Mouse (Mus musculus): ENCODE data around the gene Prkar2a. TPM values are rescaled to one million over a fixed set of nuclear protein-coding genes. Genes with fewer than 3 reads are reported as not detected.

The Prkar2a gene
- polyA plus RNA-seq, 1 experiment from 2014 or later, result 51.9 TPM

GRCm38 (mm10) chr9:108759121-108759520 lies 70.0 kb downstream of the Prkar2a start:
- 97% methylated on average over 20 of the region's 20 CpGs for WGBS
- H3K4me3 ChIP-seq (replicated peaks), result no peak overlapping the region
- no peaks in the 10 kb centered on the region for H3K27me3 ChIP-seq (replicated peaks)

GRCm38 (mm10) chr9:108759805-108760204 lies 70.7 kb downstream of the Prkar2a start:
- ATAC-seq, result no peak
- no peaks in the 10 kb centered on the region for H3K9me3 ChIP-seq
- no peak overlapping the region for H3K4me3 ChIP-seq (replicated peaks)
- H3K27ac ChIP-seq, result no peak overlapping the region
- no peak overlapping the region for H3K4me2 ChIP-seq (replicated peaks)
- no peak overlapping the region for H3K9ac ChIP-seq
- H3K36me3 ChIP-seq, result no peaks in the 10 kb centered on the region
- 57% methylated on average over 2 of the region's 2 CpGs for WGBS
- H3K4me1 ChIP-seq (replicated peaks), result no peaks in the 10 kb centered on the region
- no peaks in the 10 kb centered on the region for H3K27me3 ChIP-seq (replicated peaks)

More at GRCm38 (mm10) chr9:108759121-108759520, 70.0 kb downstream of the Prkar2a start:
- H3K4me2 ChIP-seq (replicated peaks), result no peak overlapping the region
- H3K36me3 ChIP-seq, result no peaks in the 10 kb centered on the region
- no peak overlapping the region for H3K27ac ChIP-seq
- H3K9ac ChIP-seq, result no peak overlapping the region
- H3K9me3 ChIP-seq, result no peaks in the 10 kb centered on the region
- H3K4me1 ChIP-seq (replicated peaks), result no peaks in the 10 kb centered on the region
- no peak for ATAC-seq

- Histone ChIP-seq H3K9me3 (no peaks in the 10 kb centered on the region), H3K4me2 (replicated peaks) (no peak overlapping the region), H3K4me1 (replicated peaks) (no peaks in the 10 kb centered on the region), H3K4me3 (replicated peaks) (no peak overlapping the region), H3K9ac (no peak overlapping the region), H3K36me3 (no peaks in the 10 kb centered on the region), H3K27ac (no peak overlapping the region), H3K27me3 (replicated peaks) (no peaks in the 10 kb centered on the region)
- no peak for ATAC-seq
These were observed 72.4 kb downstream of the Prkar2a start for GRCm38 (mm10) chr9:108761561-108761960.

GRCm38 (mm10) chr9:108764971-108765370 lies 75.9 kb downstream of the Prkar2a start:
- H3K27ac ChIP-seq, result no peak overlapping the region
- no peak overlapping the region for H3K9ac ChIP-seq
- no peak overlapping the region for H3K4me3 ChIP-seq (replicated peaks)
- H3K36me3 ChIP-seq, result no peaks in the 10 kb centered on the region
- H3K4me1 ChIP-seq (replicated peaks), result no peaks in the 10 kb centered on the region
- no peak for ATAC-seq
- no peaks in the 10 kb centered on the region for H3K9me3 ChIP-seq
- no peaks in the 10 kb centered on the region for H3K27me3 ChIP-seq (replicated peaks)
- WGBS, result 67% methylated on average over 10 of the region's 10 CpGs
- H3K4me2 ChIP-seq (replicated peaks), result no peak overlapping the region

- no peak overlapping the region for H3K4me3 ChIP-seq (replicated peaks)
- H3K27ac ChIP-seq, result no peak overlapping the region
- no peaks in the 10 kb centered on the region for H3K9me3 ChIP-seq
- no peaks in the 10 kb centered on the region for H3K27me3 ChIP-seq (replicated peaks)
- H3K4me1 ChIP-seq (replicated peaks), result 0 out of 2 replicates have a peak, but pooled peaks cover 3% of the 10 kb centered on the region
- no peak for ATAC-seq
- H3K9ac ChIP-seq, result no peak overlapping the region
- 72% methylated on average over 4 of the region's 4 CpGs for WGBS
- H3K36me3 ChIP-seq, result no peaks in the 10 kb centered on the region
- H3K4me2 ChIP-seq (replicated peaks), result no peak overlapping the region
These were observed 87.5 kb downstream of the Prkar2a start for GRCm38 (mm10) chr9:108776614-108777013.

GRCm38 (mm10) chr9:108777276-108777675 lies 88.2 kb downstream of the Prkar2a start:
- 0 out of 2 replicates have a peak, but pooled peaks cover 3% of the 10 kb centered on the region for H3K4me1 ChIP-seq (replicated peaks)
- no peaks in the 10 kb centered on the region for H3K9me3 ChIP-seq
- no peak overlapping the region for H3K4me3 ChIP-seq (replicated peaks)
- H3K4me2 ChIP-seq (replicated peaks), result no peak overlapping the region
- H3K27ac ChIP-seq, result no peak overlapping the region
- H3K36me3 ChIP-seq, result no peaks in the 10 kb centered on the region
- H3K9ac ChIP-seq, result no peak overlapping the region
- no peak for ATAC-seq
- H3K27me3 ChIP-seq (replicated peaks), result no peaks in the 10 kb centered on the region
- WGBS, result 81% methylated on average over 4 of the region's 4 CpGs

GRCm38 (mm10) chr9:108780959-108781358 lies 91.8 kb downstream of the Prkar2a start:
- Histone ChIP-seq H3K27ac (no peak overlapping the region), H3K27me3 (replicated peaks) (no peaks in the 10 kb centered on the region), H3K4me1 (replicated peaks) (peaks cover 11% of the 10 kb centered on the region), H3K36me3 (no peaks in the 10 kb centered on the region), H3K4me3 (replicated peaks) (no peak overlapping the region), H3K9me3 (no peaks in the 10 kb centered on the region), H3K9ac (no peak overlapping the region), H3K4me2 (replicated peaks) (no peak overlapping the region)
- ATAC-seq, result no peak
- WGBS, result 52% methylated on average over 5 of the region's 5 CpGs

GRCm38 (mm10) chr9:108781891-108782290 lies 92.8 kb downstream of the Prkar2a start:
- Histone ChIP-seq H3K27me3 (replicated peaks) (no peaks in the 10 kb centered on the region), H3K4me2 (replicated peaks) (no peak overlapping the region), H3K27ac (0 out of 2 replicates have a peak overlapping the region, but pooled peaks have one; percentile 24), H3K4me1 (replicated peaks) (peaks cover 18% of the 10 kb centered on the region), H3K36me3 (no peaks in the 10 kb centered on the region), H3K9me3 (no peaks in the 10 kb centered on the region), H3K4me3 (replicated peaks) (no peak overlapping the region), H3K9ac (no peak overlapping the region)
- WGBS, result 62% methylated on average over 4 of the region's 4 CpGs
- ATAC-seq, result peak; percentile 46

GRCm38 (mm10) chr9:108782836-108783547 lies 93.9 kb downstream of the Prkar2a start:
- no peak for ATAC-seq
- Histone ChIP-seq H3K9ac (peak overlapping the region; percentile 89; the same call in 1 of the 2 replicates), H3K27me3 (replicated peaks) (no peaks in the 10 kb centered on the region), H3K9me3 (no peaks in the 10 kb centered on the region), H3K27ac (no peak overlapping the region), H3K4me3 (replicated peaks) (peak overlapping the region; percentile 84), H3K4me2 (replicated peaks) (peak overlapping the region; percentile 66), H3K36me3 (no peaks in the 10 kb centered on the region), H3K4me1 (replicated peaks) (peaks cover 23% of the 10 kb centered on the region)
- WGBS, result 26% methylated on average over 9 of the region's 9 CpGs

- H3K9me3 ChIP-seq, result no peaks in the 10 kb centered on the region
- H3K4me2 ChIP-seq (replicated peaks), result peak within 1 kb of the TSS; percentile 66
- H3K27me3 ChIP-seq (replicated peaks), result no peaks in the 10 kb centered on the region
- ATAC-seq, result peak; percentile 98
- peak within 1 kb of the TSS; percentile 83 for H3K27ac ChIP-seq
- H3K36me3 ChIP-seq, result 0 out of 2 replicates have a peak, but pooled peaks cover 1% of the 10 kb centered on the region
- WGBS, result under 1% methylated on average over 56 of the region's 56 CpGs
- H3K4me3 ChIP-seq (replicated peaks), result peak within 1 kb of the TSS; percentile 84
- peaks cover 31% of the 10 kb centered on the region for H3K4me1 ChIP-seq (replicated peaks)
- H3K9ac ChIP-seq, result peak within 1 kb of the TSS; percentile 89
These were observed 94.7 kb downstream of the Prkar2a start, which contains the start of gene Ip6k2 for GRCm38 (mm10) chr9:108783548-108784463. Gene Ip6k2, plus strand, starts transcription at chr9:108783796.

GRCm38 (mm10) chr9:108785416-108785815 lies 96.3 kb downstream of the Prkar2a start:
- Histone ChIP-seq H3K36me3 (0 out of 2 replicates have a peak, but pooled peaks cover 2% of the 10 kb centered on the region), H3K4me1 (replicated peaks) (peaks cover 31% of the 10 kb centered on the region), H3K4me3 (replicated peaks) (0 out of 2 replicates have a peak overlapping the region, but pooled peaks have one; percentile 84), H3K9ac (no peak overlapping the region), H3K4me2 (replicated peaks) (peak overlapping the region; percentile 66), H3K9me3 (no peaks in the 10 kb centered on the region), H3K27me3 (replicated peaks) (no peaks in the 10 kb centered on the region), H3K27ac (no peak overlapping the region)
- no peak for ATAC-seq

- no peak overlapping the region for H3K27ac ChIP-seq
- 81% methylated on average over 1 of the region's 1 CpGs for WGBS
- no peak overlapping the region for H3K4me3 ChIP-seq (replicated peaks)
- no peak for ATAC-seq
- 0 out of 2 replicates have a peak, but pooled peaks cover 2% of the 10 kb centered on the region for H3K36me3 ChIP-seq
- H3K9me3 ChIP-seq, result no peaks in the 10 kb centered on the region
- H3K27me3 ChIP-seq (replicated peaks), result no peaks in the 10 kb centered on the region
- no peak overlapping the region for H3K9ac ChIP-seq
- 0 out of 2 replicates have a peak overlapping the region, but pooled peaks have one; percentile 66 for H3K4me2 ChIP-seq (replicated peaks)
- H3K4me1 ChIP-seq (replicated peaks), result peaks cover 28% of the 10 kb centered on the region
These were observed 97.4 kb downstream of the Prkar2a start for GRCm38 (mm10) chr9:108786494-108786893.
